ENCODE assay signal across 24 mouse cellular contexts in the genomic region with DNA sequence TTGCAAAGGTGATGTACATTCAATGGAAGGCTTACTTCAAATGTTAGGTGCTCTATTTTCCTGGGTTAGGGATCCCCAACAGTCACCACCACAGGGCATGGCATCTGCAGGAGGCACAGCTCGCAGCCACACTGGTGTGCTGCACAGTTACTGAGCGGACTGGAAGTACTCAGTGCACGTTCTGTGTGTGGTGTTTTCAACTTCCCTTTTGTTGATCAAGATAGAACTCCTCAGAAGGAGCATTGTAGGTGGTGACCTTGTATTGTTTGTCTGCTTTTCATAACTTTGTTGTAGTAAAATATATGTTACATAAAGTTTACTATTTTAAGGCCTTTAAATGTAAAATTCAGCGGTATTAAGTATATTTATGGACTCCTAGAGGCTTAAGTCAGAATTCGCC. TPM values are rescaled to one million over a fixed set of nuclear protein-coding genes. Genes with fewer than 3 reads are reported as not detected.
A peak's percentile ranks its signal among the peaks of the same experiment; 100 is the strongest.
DNase-seq lines count a peak whose midpoint lies in the region; ATAC-seq and TF ChIP-seq lines count a peak whose summit lies in the region.
"Had no signal": no experiment of that assay in that cellular context is flagged by ENCODE, and none has a peak within 500 bp of the region (broad histone marks: within the 10 kb centered on the region; RNA-seq: fewer than 3 reads in every experiment).

No protein-coding gene starts in this region.

- intact Hi-C loops in heart, adult 2 months (cut with DNase I) = no loop called here

- no peaks in the 10 kb centered on the region for H3K4me1 ChIP-seq in heart, adult 2 months (ENCODE audit: control insufficient read depth, insufficient read depth, low read length)
- peaks cover 0 to 7% of the 10 kb centered on the region in 2 experiments; a peak in 2 of 4 replicates for H3K4me1 ChIP-seq in MEL (ENCODE audit: control insufficient read depth in 1 of 2, insufficient read depth in 2 of 2, low read length in 2 of 2)
- H3K4me1 ChIP-seq in hindbrain, embryonic 10.5 days (replicated peaks) = no peaks in the 10 kb centered on the region

- 91% methylated on average over 5 of the region's 5 CpGs for WGBS in heart, adult 2 months
- 90% methylated on average over 5 of the region's 5 CpGs for WGBS in hindbrain, embryonic 10.5 days

- no peaks in the 10 kb centered on the region for H3K36me3 ChIP-seq in heart, adult 2 months (ENCODE audit: control insufficient read depth, insufficient read depth, low read length)
- peaks cover 0 to 2% of the 10 kb centered on the region in 2 experiments; a peak in 2 of 4 replicates for H3K36me3 ChIP-seq in MEL (ENCODE audit: control insufficient read depth in 1 of 2, insufficient read depth in 2 of 2, low read length in 2 of 2)
- H3K36me3 ChIP-seq in hindbrain, embryonic 10.5 days = peaks cover 5% of the 10 kb centered on the region; the same call in 1 of the 2 replicates
- H3K36me3 ChIP-seq: G1E had no signal

- TF ChIP-seq CTCF in heart, adult 2 months (IDR thresholded peaks at IDR 0.05) = no peak
- no peak for TF ChIP-seq CTCF in MEL (IDR thresholded peaks at IDR 0.05 in 2 of 3, conservative IDR thresholded peaks at IDR 0.05 in 1 of 3; ENCODE audit: control insufficient read depth in 1 of 3, insufficient read depth in 1 of 3, low read depth in 2 of 3, low read length in 3 of 3, poor library complexity in 1 of 3, severe bottlenecking in 1 of 3)
- TF ChIP-seq CTCF in layer of hippocampus, adult 2 months (conservative IDR thresholded peaks at IDR 0.05) = no peak

- no peaks in the 10 kb centered on the region for H3K9me3 ChIP-seq in MEL (replicated peaks; ENCODE audit: insufficient read depth, low read length)
- no peaks in the 10 kb centered on the region for H3K9me3 ChIP-seq in hindbrain, embryonic 10.5 days
- H3K9me3 ChIP-seq: G1E had no signal

- TF ChIP-seq POLR2A in heart, adult 2 months (IDR thresholded peaks at IDR 0.05; ENCODE audit: insufficient read depth, low read depth, low read length) = no peak
- TF ChIP-seq POLR2A in MEL (IDR thresholded peaks at IDR 0.05; ENCODE audit: control insufficient read depth in 1 of 2, insufficient read depth in 1 of 2, low read depth in 1 of 2, low read length in 2 of 2, poor library complexity in 1 of 2) = no peak

- no peak overlapping the region for H3K27ac ChIP-seq in heart, adult 2 months
- H3K27ac ChIP-seq in MEL (ENCODE audit: control insufficient read depth, low read depth, low read length) = no peak overlapping the region
- no peak overlapping the region for H3K27ac ChIP-seq in layer of hippocampus, adult 2 months
- no peak overlapping the region for H3K27ac ChIP-seq in hindbrain, embryonic 10.5 days

- no peaks in the 10 kb centered on the region for H3K79me2 ChIP-seq in heart, adult 2 months (replicated peaks; ENCODE audit: control insufficient read depth, insufficient read depth, low read length)
- H3K79me2 ChIP-seq in MEL (ENCODE audit: control insufficient read depth, insufficient read depth, low read length, poor library complexity) = no peaks in the 10 kb centered on the region

- no peak overlapping the region for H3K9ac ChIP-seq in heart, adult 2 months (ENCODE audit: low read depth, low read length)
- H3K9ac ChIP-seq in MEL (ENCODE audit: control insufficient read depth, low read depth, low read length, poor library complexity, severe bottlenecking) = no peak overlapping the region

- TF ChIP-seq RAD21 in MEL (IDR thresholded peaks at IDR 0.05; ENCODE audit: low read depth, low read length) = no peak

- H3K4me3 ChIP-seq in heart, adult 2 months = no peak overlapping the region
- H3K4me3 ChIP-seq in MEL (ENCODE audit: control insufficient read depth in 1 of 2, insufficient read depth in 1 of 2, low read depth in 2 of 2, low read length in 2 of 2) = no peak overlapping the region
- no peak overlapping the region for H3K4me3 ChIP-seq in layer of hippocampus, adult 2 months
- no peak overlapping the region for H3K4me3 ChIP-seq in hindbrain, embryonic 10.5 days

- no peak for TF ChIP-seq EP300 in heart, adult 2 months (IDR thresholded peaks at IDR 0.05; ENCODE audit: insufficient read depth, low read depth, low read length)
- TF ChIP-seq EP300 in MEL (IDR thresholded peaks at IDR 0.05; ENCODE audit: low read depth in 1 of 2, low read length in 2 of 2) = no peak

- H3K27me3 ChIP-seq in heart, adult 2 months (ENCODE audit: control insufficient read depth, insufficient read depth, low read length) = no peaks in the 10 kb centered on the region
- H3K27me3 ChIP-seq in MEL (ENCODE audit: control insufficient read depth in 1 of 2, insufficient read depth in 2 of 2, low read length in 2 of 2) = no peaks in the 10 kb centered on the region
- no peaks in the 10 kb centered on the region for H3K27me3 ChIP-seq in hindbrain, embryonic 10.5 days (ENCODE audit: insufficient read depth, poor library complexity, severe bottlenecking)
- H3K27me3 ChIP-seq: CH12.LX, Patski had no signal

- DNase-seq in heart, adult 11 months = peak; percentile 61
- DNase-seq in heart, adult 2 months = no peak
- DNase-seq in MEL (ENCODE audit: low read depth, low spot score) (peak; percentile 74), MEL-GATA-1-ER (ENCODE audit: extremely low read depth, low read depth) (peak; percentile 38)
- DNase-seq in layer of hippocampus, adult 2 months (ENCODE audit: low spot score in 2 of 2) = no peak
- DNase-seq in cerebellum, postnatal 36 days = no peak
- no peak for DNase-seq in hindbrain, embryonic 10.5 days (ENCODE audit: low spot score)
- DNase-seq: adrenal gland, adult 2 months; adrenal gland, adult 8-10 months; adrenal gland, postnatal 10 days; adrenal gland, postnatal 14 days; adrenal gland, postnatal 25 days; adrenal gland, postnatal 36 days; B cell, adult 2 months; cerebellum, adult 11 months; cerebellum, adult 11-12 months; cerebellum, adult 18-20 months; cerebellum, adult 2 months had no signal

- ATAC-seq in common myeloid progenitor, adult 5-6 weeks (replicated peaks; ENCODE audit: low read depth, poor library complexity, severe bottlenecking) = peak; percentile 54; the same call in 1 of the 2 replicates
- ATAC-seq: activated CD4-positive, CD25-positive, alpha-beta regulatory T cell, adult 4 months; CD4-positive, CD25-positive, alpha-beta regulatory T cell, adult 4 months; Patski had no signal

TF ChIP-seq in MEL, 35 proteins besides CTCF, POLR2A, EP300 and RAD21:
- TF ChIP-seq GATA1 (IDR thresholded peaks at IDR 0.05; ENCODE audit: low read depth, low read length) = peak; percentile 57
- TF ChIP-seq MYC (IDR thresholded peaks at IDR 0.05; ENCODE audit: low read depth, low read length) = 0 out of 2 replicates have a peak, but pooled peaks have one; percentile 35
- TF ChIP-seq TBP (IDR thresholded peaks at IDR 0.05; ENCODE audit: low read depth, low read length) = no peak
- peak; percentile 37; the same call in 1 of the 2 replicates for TF ChIP-seq MAX (IDR thresholded peaks at IDR 0.05; ENCODE audit: low read length)

RNA-seq across cellular contexts. Expression of gene Samd4, which starts 19.7 kb away (rescaled TPM):
- total RNA-seq in heart, adult 2 months (2021) = 10 to 100 TPM; 51.7 to 62.3 TPM
- polyA plus RNA-seq in heart, adult 2 months (2012; rRNA removed) = 23.8 and 40.6 TPM in 2 replicates
- total RNA-seq in MEL (2012; rRNA removed) = 0.04 and 0.10 TPM in 2 replicates
- polyA plus RNA-seq in MEL (2012; ENCODE audit: insufficient read depth in 1 of 2, insufficient read length in 2 of 2, low read depth in 1 of 2, low replicate concordance in 2 of 2, missing spikeins in 1 of 2) = under 1 TPM in 1 of 2 experiments, not detected in 1; 0.08 TPM
- total RNA-seq in common myeloid progenitor, adult 5-6 weeks (2017) = 0.15 and 0.18 TPM in 2 replicates
- total RNA-seq in layer of hippocampus, adult 2 months (2021) = 10 to 100 TPM; 11.2 to 14.4 TPM
- 2.7 and 4.5 TPM in 2 replicates for polyA plus RNA-seq in hindbrain, embryonic 10.5 days (2016; fragmentation: Nextera tagmentation; extraction: Ambion mirVana)
- polyA plus RNA-seq: CD4-positive, CD25-positive, alpha-beta regulatory T cell, adult 4 months; G1E had no signal

RNA-seq across cellular contexts. Expression of gene Cgrrf1, which starts 31.0 kb away (rescaled TPM):
- 10 to 100 TPM; 33.5 to 38.5 TPM for total RNA-seq in heart, adult 2 months (2021)
- polyA plus RNA-seq in heart, adult 2 months (2012; rRNA removed) = 20.6 and 30.0 TPM in 2 replicates
- total RNA-seq in MEL (2012; rRNA removed) = 18.3 and 19.3 TPM in 2 replicates
- polyA plus RNA-seq in MEL (2012; ENCODE audit: insufficient read depth in 1 of 2, insufficient read length in 2 of 2, low read depth in 1 of 2, low replicate concordance in 2 of 2, missing spikeins in 1 of 2) = 10 to 100 TPM in 1 of 2 experiments, not detected in 1; 26.2 TPM
- 11.5 and 21.0 TPM in 2 replicates for total RNA-seq in common myeloid progenitor, adult 5-6 weeks (2017)
- total RNA-seq in layer of hippocampus, adult 2 months (2021) = 10 to 100 TPM; 19.2 to 21.1 TPM
- polyA plus RNA-seq in hindbrain, embryonic 10.5 days (2016; fragmentation: Nextera tagmentation; extraction: Ambion mirVana) = 34.1 and 36.8 TPM in 2 replicates

RNA-seq across cellular contexts. Expression of gene Gmfb, which starts 40.9 kb away (rescaled TPM):
- total RNA-seq in heart, adult 2 months (2021) = 10 to 100 TPM; 27.4 to 33.8 TPM
- polyA plus RNA-seq in heart, adult 2 months (2012; rRNA removed) = 7.5 and 17.2 TPM in 2 replicates
- 53.0 and 59.6 TPM in 2 replicates for total RNA-seq in MEL (2012; rRNA removed)
- 10 to 100 TPM in 1 of 2 experiments, not detected in 1; 55.6 TPM for polyA plus RNA-seq in MEL (2012; ENCODE audit: insufficient read depth in 1 of 2, insufficient read length in 2 of 2, low read depth in 1 of 2, low replicate concordance in 2 of 2, missing spikeins in 1 of 2)
- 79.2 and 94.4 TPM in 2 replicates for total RNA-seq in common myeloid progenitor, adult 5-6 weeks (2017)
- total RNA-seq in layer of hippocampus, adult 2 months (2021) = 100 to 1,000 TPM; 146 to 161 TPM
- 82.9 and 97.7 TPM in 2 replicates for polyA plus RNA-seq in hindbrain, embryonic 10.5 days (2016; fragmentation: Nextera tagmentation; extraction: Ambion mirVana)

Comparison
In these comparisons a context has a peak if more than half of its experiments do, and no peak if none do; other contexts are left out.
1. DNase-seq: peak in heart, adult 11 months (single experiment), MEL (single experiment) and MEL-GATA-1-ER (single experiment); none in heart, adult 2 months (0 of 2), layer of hippocampus, adult 2 months (0 of 2), cerebellum, postnatal 36 days (0 of 2) and hindbrain, embryonic 10.5 days (single experiment).
2. RNA of gene Samd4, which starts 19.7 kb away (total RNA-seq): 51.7 to 62.3 TPM in heart, adult 2 months and 11.2 to 14.4 TPM in layer of hippocampus, adult 2 months; 0.15 to 0.18 TPM in common myeloid progenitor, adult 5-6 weeks and 0.04 to 0.10 TPM in MEL; every median in the first group is over 10 times any median in the second.